Mouse (Mus musculus): ENCODE measurements at regions not wholly inside any gene's neighbourhood (a gene's known extent, or its start where the extent isn't known, plus 50 kb on each side); places are given as distances from the start of the nearest gene placed in this dataset.

GRCm38 (mm10) chr1:193928607-193929006 lies 558.5 kb upstream of the Camk1g start:
- Histone ChIP-seq H3K4me2 (replicated peaks; ENCODE audit: low read depth, low read length) (no peak overlapping the region), H3K27ac (ENCODE audit: low read length) (no peak overlapping the region), H3K4me1 (ENCODE audit: control insufficient read depth, insufficient read depth, low read length) (no peaks in the 10 kb centered on the region), H3K9ac (replicated peaks; ENCODE audit: low read depth, low read length) (no peak overlapping the region), H3K36me3 (ENCODE audit: control insufficient read depth, insufficient read depth, low read length) (no peaks in the 10 kb centered on the region), H3K9me3 (ENCODE audit: control insufficient read depth, low read depth, low read length) (no peaks in the 10 kb centered on the region), H3K4me3 (ENCODE audit: low read depth, low read length) (no peak overlapping the region), H3K27me3 (ENCODE audit: control insufficient read depth, insufficient read depth, low read length) (no peaks in the 10 kb centered on the region)
- WGBS: 72% methylated on average over 4 of the region's 4 CpGs
- ATAC-seq (ENCODE audit: insufficient number of reproducible peaks, insufficient read depth, low FRiP score, low read depth): no peak

GRCm38 (mm10) chr1:193922756-193923155 lies 552.7 kb upstream of the Camk1g start:
- ATAC-seq (ENCODE audit: insufficient number of reproducible peaks, insufficient read depth, low FRiP score, low read depth): no peak
- H3K4me1 ChIP-seq (ENCODE audit: control insufficient read depth, insufficient read depth, low read length): no peaks in the 10 kb centered on the region
- no peak overlapping the region for H3K9ac ChIP-seq (replicated peaks; ENCODE audit: low read depth, low read length)
- 80% methylated on average over 4 of the region's 4 CpGs for WGBS
- no peak overlapping the region for H3K4me3 ChIP-seq (ENCODE audit: low read depth, low read length)
- no peaks in the 10 kb centered on the region for H3K27me3 ChIP-seq (ENCODE audit: control insufficient read depth, insufficient read depth, low read length)
- H3K36me3 ChIP-seq (ENCODE audit: control insufficient read depth, insufficient read depth, low read length): no peaks in the 10 kb centered on the region
- H3K27ac ChIP-seq (ENCODE audit: low read length): no peak overlapping the region
- H3K4me2 ChIP-seq (replicated peaks; ENCODE audit: low read depth, low read length): no peak overlapping the region
- H3K9me3 ChIP-seq (ENCODE audit: control insufficient read depth, low read depth, low read length): no peaks in the 10 kb centered on the region

- Histone ChIP-seq H3K36me3 (ENCODE audit: control insufficient read depth, insufficient read depth, low read length) (no peaks in the 10 kb centered on the region), H3K4me1 (ENCODE audit: control insufficient read depth, insufficient read depth, low read length) (no peaks in the 10 kb centered on the region), H3K9ac (replicated peaks; ENCODE audit: low read depth, low read length) (no peak overlapping the region), H3K4me2 (replicated peaks; ENCODE audit: low read depth, low read length) (no peak overlapping the region), H3K27me3 (ENCODE audit: control insufficient read depth, insufficient read depth, low read length) (no peaks in the 10 kb centered on the region), H3K4me3 (ENCODE audit: low read depth, low read length) (no peak overlapping the region), H3K27ac (ENCODE audit: low read length) (no peak overlapping the region), H3K9me3 (ENCODE audit: control insufficient read depth, low read depth, low read length) (no peaks in the 10 kb centered on the region)
- ATAC-seq (ENCODE audit: insufficient number of reproducible peaks, insufficient read depth, low FRiP score, low read depth): no peak
- WGBS: 46% methylated on average over 3 of the region's 3 CpGs
Measured at GRCm38 (mm10) chr1:193919243-193919642, 549.1 kb upstream of the Camk1g start.

GRCm38 (mm10) chr1:193905711-193906110 lies 535.6 kb upstream of the Camk1g start:
- H3K27me3 ChIP-seq (ENCODE audit: control insufficient read depth, insufficient read depth, low read length): no peaks in the 10 kb centered on the region
- H3K27ac ChIP-seq (ENCODE audit: low read length): no peak overlapping the region
- ATAC-seq (ENCODE audit: insufficient number of reproducible peaks, insufficient read depth, low FRiP score, low read depth): no peak
- no peak overlapping the region for H3K4me2 ChIP-seq (replicated peaks; ENCODE audit: low read depth, low read length)
- no peaks in the 10 kb centered on the region for H3K9me3 ChIP-seq (ENCODE audit: control insufficient read depth, low read depth, low read length)
- H3K4me1 ChIP-seq (ENCODE audit: control insufficient read depth, insufficient read depth, low read length): no peaks in the 10 kb centered on the region
- H3K9ac ChIP-seq (replicated peaks; ENCODE audit: low read depth, low read length): no peak overlapping the region
- no peak overlapping the region for H3K4me3 ChIP-seq (ENCODE audit: low read depth, low read length)
- H3K36me3 ChIP-seq (ENCODE audit: control insufficient read depth, insufficient read depth, low read length): no peaks in the 10 kb centered on the region

GRCm38 (mm10) chr1:193894072-193894471 lies 524.0 kb upstream of the Camk1g start:
- Histone ChIP-seq H3K9ac (replicated peaks; ENCODE audit: low read depth, low read length) (no peak overlapping the region), H3K27me3 (ENCODE audit: control insufficient read depth, insufficient read depth, low read length) (no peaks in the 10 kb centered on the region), H3K4me2 (replicated peaks; ENCODE audit: low read depth, low read length) (no peak overlapping the region), H3K9me3 (ENCODE audit: control insufficient read depth, low read depth, low read length) (no peaks in the 10 kb centered on the region), H3K27ac (ENCODE audit: low read length) (no peak overlapping the region), H3K36me3 (ENCODE audit: control insufficient read depth, insufficient read depth, low read length) (no peaks in the 10 kb centered on the region), H3K4me1 (ENCODE audit: control insufficient read depth, insufficient read depth, low read length) (no peaks in the 10 kb centered on the region), H3K4me3 (ENCODE audit: low read depth, low read length) (no peak overlapping the region)
- ATAC-seq (ENCODE audit: insufficient number of reproducible peaks, insufficient read depth, low FRiP score, low read depth): no peak

GRCm38 (mm10) chr1:193876540-193876939 lies 506.4 kb upstream of the Camk1g start:
- Histone ChIP-seq H3K4me1 (ENCODE audit: control insufficient read depth, insufficient read depth, low read length) (no peaks in the 10 kb centered on the region), H3K27me3 (ENCODE audit: control insufficient read depth, insufficient read depth, low read length) (no peaks in the 10 kb centered on the region), H3K9ac (replicated peaks; ENCODE audit: low read depth, low read length) (no peak overlapping the region), H3K4me2 (replicated peaks; ENCODE audit: low read depth, low read length) (no peak overlapping the region), H3K9me3 (ENCODE audit: control insufficient read depth, low read depth, low read length) (no peaks in the 10 kb centered on the region), H3K27ac (ENCODE audit: low read length) (no peak overlapping the region), H3K36me3 (ENCODE audit: control insufficient read depth, insufficient read depth, low read length) (no peaks in the 10 kb centered on the region), H3K4me3 (ENCODE audit: low read depth, low read length) (no peak overlapping the region)
- no peak for ATAC-seq (ENCODE audit: insufficient number of reproducible peaks, insufficient read depth, low FRiP score, low read depth)
- 55% methylated on average over 2 of the region's 2 CpGs for WGBS

- ATAC-seq (ENCODE audit: insufficient number of reproducible peaks, insufficient read depth, low FRiP score, low read depth): no peak
- no peak overlapping the region for H3K9ac ChIP-seq (replicated peaks; ENCODE audit: low read depth, low read length)
- no peaks in the 10 kb centered on the region for H3K27me3 ChIP-seq (ENCODE audit: control insufficient read depth, insufficient read depth, low read length)
- no peak overlapping the region for H3K4me3 ChIP-seq (ENCODE audit: low read depth, low read length)
- no peak overlapping the region for H3K27ac ChIP-seq (ENCODE audit: low read length)
- no peak overlapping the region for H3K4me2 ChIP-seq (replicated peaks; ENCODE audit: low read depth, low read length)
- no peaks in the 10 kb centered on the region for H3K36me3 ChIP-seq (ENCODE audit: control insufficient read depth, insufficient read depth, low read length)
- H3K4me1 ChIP-seq (ENCODE audit: control insufficient read depth, insufficient read depth, low read length): no peaks in the 10 kb centered on the region
- no peaks in the 10 kb centered on the region for H3K9me3 ChIP-seq (ENCODE audit: control insufficient read depth, low read depth, low read length)
Measured at GRCm38 (mm10) chr1:193876121-193876520, 506.0 kb upstream of the Camk1g start.

GRCm38 (mm10) chr1:193875287-193875686 lies 505.2 kb upstream of the Camk1g start:
- ATAC-seq (ENCODE audit: insufficient number of reproducible peaks, insufficient read depth, low FRiP score, low read depth): no peak
- no peaks in the 10 kb centered on the region for H3K36me3 ChIP-seq (ENCODE audit: control insufficient read depth, insufficient read depth, low read length)
- H3K9me3 ChIP-seq (ENCODE audit: control insufficient read depth, low read depth, low read length): no peaks in the 10 kb centered on the region
- no peak overlapping the region for H3K4me3 ChIP-seq (ENCODE audit: low read depth, low read length)
- no peak overlapping the region for H3K9ac ChIP-seq (replicated peaks; ENCODE audit: low read depth, low read length)
- no peak overlapping the region for H3K4me2 ChIP-seq (replicated peaks; ENCODE audit: low read depth, low read length)
- H3K27ac ChIP-seq (ENCODE audit: low read length): no peak overlapping the region
- WGBS: 84% methylated on average over 3 of the region's 3 CpGs
- no peaks in the 10 kb centered on the region for H3K4me1 ChIP-seq (ENCODE audit: control insufficient read depth, insufficient read depth, low read length)
- no peaks in the 10 kb centered on the region for H3K27me3 ChIP-seq (ENCODE audit: control insufficient read depth, insufficient read depth, low read length)

GRCm38 (mm10) chr1:193870731-193871130 lies 500.6 kb upstream of the Camk1g start:
- WGBS: 63% methylated on average over 2 of the region's 2 CpGs
- no peak overlapping the region for H3K27ac ChIP-seq (ENCODE audit: low read length)
- no peak overlapping the region for H3K4me3 ChIP-seq (ENCODE audit: low read depth, low read length)
- H3K36me3 ChIP-seq (ENCODE audit: control insufficient read depth, insufficient read depth, low read length): no peaks in the 10 kb centered on the region
- no peaks in the 10 kb centered on the region for H3K9me3 ChIP-seq (ENCODE audit: control insufficient read depth, low read depth, low read length)
- no peak for ATAC-seq (ENCODE audit: insufficient number of reproducible peaks, insufficient read depth, low FRiP score, low read depth)
- no peaks in the 10 kb centered on the region for H3K4me1 ChIP-seq (ENCODE audit: control insufficient read depth, insufficient read depth, low read length)
- no peak overlapping the region for H3K4me2 ChIP-seq (replicated peaks; ENCODE audit: low read depth, low read length)
- no peaks in the 10 kb centered on the region for H3K27me3 ChIP-seq (ENCODE audit: control insufficient read depth, insufficient read depth, low read length)
- H3K9ac ChIP-seq (replicated peaks; ENCODE audit: low read depth, low read length): no peak overlapping the region

Data from stomach, embryonic 14.5 days (tissue).